Mouse (Mus musculus) liver, adult 2 months (tissue): ENCODE measurements around the gene Cyth4. TPM values are rescaled to one million over a fixed set of nuclear protein-coding genes. Genes with fewer than 3 reads are reported as not detected.

ENCODE experiments used
- DNase-seq: peaks from one replicate; pipeline ENCODE4 v3.0.0-alpha.2; 2011; ENCODE audit warnings: low read depth, low spot score; ENCODE audit errors: extremely low read depth
- H3K27ac ChIP-seq: fragments of 200-500 bp; replicated peaks from 2 replicates; pipeline ENCODE4 v1.5.1; 2012; ENCODE audit warnings: low read depth, mild to moderate bottlenecking, control low read depth, inconsistent platforms, low read length; ENCODE audit not compliant: insufficient read depth
- H3K27me3 ChIP-seq: fragments of 200-500 bp; 2 replicates; pipeline ENCODE4 v1.6.1; 2012; ENCODE audit warnings: mild to moderate bottlenecking, moderate library complexity, low read length, inconsistent platforms; ENCODE audit not compliant: control insufficient read depth, insufficient read depth
- H3K36me3 ChIP-seq: fragments of 200-500 bp; 2 replicates; pipeline ENCODE4 v1.6.1; 2012; ENCODE audit warnings: low read length, inconsistent platforms; ENCODE audit not compliant: control insufficient read depth, insufficient read depth
- H3K4me1 ChIP-seq: fragments of 200-500 bp; 2 replicates; pipeline ENCODE4 v1.6.1; 2011; ENCODE audit warnings: low read length; ENCODE audit not compliant: control insufficient read depth, insufficient read depth
- H3K4me3 ChIP-seq: fragments of 200-500 bp; 2 replicates; pipeline ENCODE4 v1.5.1; 2011; ENCODE audit warnings: low read depth, mild to moderate bottlenecking, control low read depth, low read length, moderate library complexity; ENCODE audit not compliant: insufficient read depth
- H3K79me2 ChIP-seq: fragments of 200-500 bp; 2 replicates; pipeline ENCODE4 v1.6.1; 2012; ENCODE audit warnings: inconsistent platforms, mild to moderate bottlenecking, low read length, moderate library complexity; ENCODE audit not compliant: control insufficient read depth, insufficient read depth
- H3K9ac ChIP-seq: fragments of 200-500 bp; 2 replicates; pipeline ENCODE4 v1.6.1; 2012; ENCODE audit warnings: low read depth, mild to moderate bottlenecking, control low read depth, inconsistent platforms, low read length
- CTCF ChIP-seq: fragments of 200-500 bp; IDR thresholded peaks from 2 replicates; pipeline ENCODE4 v1.5.1; 2011; ENCODE audit warnings: low read depth, low read length, control low read depth
- POLR2A ChIP-seq: fragments of 200-500 bp; IDR thresholded peaks from 2 replicates; pipeline ENCODE4 v1.6.1; 2011; ENCODE audit warnings: low read length, control low read depth; ENCODE audit not compliant: insufficient read depth; ENCODE audit errors: extremely low read depth
- WGBS: fragments of 180-500 bp; shearing (Covaris S2); methylation state at CpG from one replicate; pipeline ENCODE4 v1.1.7; 2018; 5-methylcytosine and 5-hydroxymethylcytosine counted together
- polyA plus RNA-seq: library from polyadenylated mRNA; depleted of rRNA; stranded (reverse); fragments of >200 nt; gene quantifications from 2 replicates; pipeline ENCODE4 v1.2.3, GENCODE M21; 2012
- total RNA-seq: library from RNA; depleted of rRNA; stranded (reverse); fragments of >200 nt; gene quantifications from 2 replicates; pipeline ENCODE4 v1.2.3, GENCODE M21; 2014

The Cyth4 gene
- total and polyA plus RNA-seq, 2 experiments: 4.7 to 5.7 TPM

DNA sequence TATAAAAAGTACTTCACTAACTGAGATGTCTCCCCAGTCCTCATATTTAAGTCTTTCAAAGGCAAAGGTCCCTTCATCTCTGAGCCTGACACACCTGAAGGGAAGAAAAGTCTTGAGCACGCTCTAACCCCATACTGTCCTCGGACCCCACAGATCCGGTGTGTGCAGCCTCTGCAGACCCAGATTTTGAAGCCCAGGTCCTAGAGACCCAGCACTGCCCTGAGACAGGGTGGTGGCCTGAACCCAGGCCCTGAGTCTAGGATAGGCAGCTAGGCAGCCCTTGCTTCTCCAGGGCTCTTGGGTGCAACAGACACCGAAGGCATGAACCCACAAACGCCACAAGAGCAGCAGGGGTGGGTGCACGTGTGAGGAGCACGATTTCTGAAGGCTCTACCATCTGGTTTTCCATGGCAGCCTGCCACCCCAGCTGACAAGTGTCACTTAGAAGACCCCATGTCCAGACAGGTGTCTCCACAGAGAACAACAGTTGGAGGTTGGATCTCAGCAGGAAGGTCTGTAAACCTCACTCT lies 2.9 kb upstream of the Cyth4 start:
- Histone ChIP-seq H3K9ac (no peak overlapping the region), H3K79me2 (no peaks in the 10 kb centered on the region), H3K27me3 (no peaks in the 10 kb centered on the region), H3K27ac (no peak overlapping the region), H3K36me3 (no peaks in the 10 kb centered on the region), H3K4me3 (no peak overlapping the region), H3K4me1 (no peaks in the 10 kb centered on the region)
- DNase-seq: no peak
- 91% methylated on average over 7 of the region's 7 CpGs for WGBS
- TF ChIP-seq POLR2A (no peak), CTCF (no peak)

DNA sequence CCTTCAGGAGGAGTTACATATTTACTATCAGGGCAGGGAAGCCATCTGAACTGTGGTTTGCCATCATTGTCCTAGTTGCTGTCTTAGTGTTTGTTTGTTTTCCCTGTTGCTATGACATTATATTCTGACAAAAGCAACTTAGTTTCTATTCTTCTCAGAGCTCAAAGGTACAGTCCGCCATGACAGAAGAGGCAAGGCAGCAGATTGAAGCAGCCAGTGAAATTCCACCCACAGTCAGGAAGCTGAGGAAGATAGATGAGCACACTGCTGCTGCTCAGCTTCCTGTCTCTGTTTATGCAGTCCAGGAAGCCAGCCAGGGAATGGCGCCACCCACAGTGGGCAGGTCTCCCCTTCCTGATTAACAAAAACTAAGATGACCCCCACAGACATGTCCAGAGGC lies 2.0 kb upstream of the Cyth4 start:
- Histone ChIP-seq H3K27ac (no peak overlapping the region), H3K4me1 (no peaks in the 10 kb centered on the region), H3K9ac (no peak overlapping the region), H3K27me3 (no peaks in the 10 kb centered on the region), H3K79me2 (no peaks in the 10 kb centered on the region), H3K4me3 (no peak overlapping the region), H3K36me3 (no peaks in the 10 kb centered on the region)
- no peak for DNase-seq
- TF ChIP-seq CTCF (no peak), POLR2A (no peak)
- WGBS: 79% methylated on average over 2 of the region's 2 CpGs

DNA sequence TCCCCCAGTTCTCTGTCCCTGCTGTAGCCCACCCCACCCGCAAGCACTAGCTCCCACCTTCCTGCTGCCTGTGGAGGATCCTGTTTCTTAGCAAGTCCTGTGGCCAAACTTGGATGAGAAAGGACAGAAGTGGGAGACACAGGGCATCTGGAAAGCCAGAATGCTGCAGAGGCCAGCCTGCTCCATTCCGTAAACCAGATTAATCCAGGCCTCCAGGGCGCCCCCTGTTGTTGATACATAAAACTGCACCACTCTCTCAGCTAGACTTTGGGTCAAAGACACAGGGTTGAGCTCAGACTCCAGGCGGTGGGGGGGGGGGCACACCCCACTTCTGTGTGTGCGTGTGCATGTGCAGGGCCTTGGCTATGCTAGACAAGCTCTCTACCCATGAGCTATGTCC lies 1.4 kb upstream of the Cyth4 start:
- no peak for DNase-seq
- Histone ChIP-seq H3K36me3 (no peaks in the 10 kb centered on the region), H3K79me2 (no peaks in the 10 kb centered on the region), H3K27ac (no peak overlapping the region), H3K4me3 (no peak overlapping the region), H3K9ac (no peak overlapping the region), H3K4me1 (no peaks in the 10 kb centered on the region), H3K27me3 (no peaks in the 10 kb centered on the region)
- 76% methylated on average over 5 of the region's 5 CpGs for WGBS
- TF ChIP-seq POLR2A: no peak
- TF ChIP-seq CTCF: 0 out of 2 replicates have a peak, but pooled peaks have one; percentile 17

DNA sequence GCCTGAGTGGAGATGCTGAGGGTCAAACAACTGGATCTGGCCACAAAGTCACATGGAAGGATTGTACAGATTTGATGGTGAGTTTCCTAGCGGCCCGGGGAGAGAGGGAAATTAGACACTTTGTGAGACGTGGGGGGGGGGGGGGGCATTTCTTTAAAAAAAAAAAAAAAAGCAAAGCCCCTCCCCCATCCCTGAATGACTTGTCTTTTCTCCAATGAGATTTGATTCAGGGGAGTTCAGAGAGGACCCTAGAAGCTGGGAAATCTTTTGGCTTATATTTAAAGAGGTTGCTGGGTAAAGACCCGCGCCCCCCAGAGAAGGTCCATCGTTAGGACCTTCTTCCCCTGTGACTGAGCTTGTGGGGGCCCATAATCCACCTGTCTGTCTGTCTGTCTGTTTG lies 343 bp upstream of the Cyth4 start:
- WGBS: 80% methylated on average over 6 of the region's 6 CpGs
- Histone ChIP-seq H3K4me3 (no peak overlapping the region), H3K27ac (peak overlapping the region; percentile 14; the same call in 1 of the 2 replicates), H3K4me1 (no peaks in the 10 kb centered on the region), H3K79me2 (no peaks in the 10 kb centered on the region), H3K9ac (no peak overlapping the region), H3K36me3 (no peaks in the 10 kb centered on the region), H3K27me3 (no peaks in the 10 kb centered on the region)
- TF ChIP-seq CTCF (no peak), POLR2A (no peak)
- no peak for DNase-seq

GRCm38 (mm10) chr15:78597729-78598128 lies 882 bp downstream of the Cyth4 start:
- DNase-seq: no peak
- peak overlapping the region; percentile 16; the same call in 1 of the 2 replicates for H3K4me3 ChIP-seq
- no peaks in the 10 kb centered on the region for H3K4me1 ChIP-seq
- H3K27ac ChIP-seq: peak overlapping the region; percentile 12; the same call in 1 of the 2 replicates
- H3K27me3 ChIP-seq: no peaks in the 10 kb centered on the region
- TF ChIP-seq CTCF (no peak), POLR2A (no peak)
- 77% methylated on average over 4 of the region's 4 CpGs for WGBS
- H3K9ac ChIP-seq: no peak overlapping the region
- no peaks in the 10 kb centered on the region for H3K36me3 ChIP-seq
- H3K79me2 ChIP-seq: no peaks in the 10 kb centered on the region

DNA sequence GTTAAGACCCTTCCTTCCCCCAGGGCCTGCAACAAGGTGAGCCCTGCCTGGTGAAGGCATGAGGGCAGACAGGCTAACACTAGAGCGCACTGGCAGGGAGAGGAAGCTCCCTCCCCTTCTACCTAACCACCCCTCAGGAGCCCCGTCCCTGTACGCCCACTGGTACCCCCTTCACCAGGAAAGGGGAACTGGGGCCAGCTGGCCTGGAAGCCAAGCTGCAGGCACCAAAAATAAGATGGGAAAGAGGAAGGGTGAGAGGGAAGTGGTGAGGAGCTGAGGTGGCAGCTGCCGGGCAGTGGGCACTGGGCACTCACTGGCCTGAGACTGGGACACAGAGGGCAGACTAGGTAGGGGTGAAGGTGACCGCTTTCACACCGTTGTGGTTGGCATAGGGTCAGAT lies 2.3 kb downstream of the Cyth4 start:
- Histone ChIP-seq H3K36me3 (no peaks in the 10 kb centered on the region), H3K4me3 (peak overlapping the region; percentile 21), H3K9ac (peak overlapping the region; percentile 31; the same call in 1 of the 2 replicates), H3K4me1 (no peaks in the 10 kb centered on the region), H3K27ac (0 out of 2 replicates have a peak overlapping the region, but pooled peaks have one; percentile 22), H3K79me2 (no peaks in the 10 kb centered on the region), H3K27me3 (no peaks in the 10 kb centered on the region)
- no peak for DNase-seq
- TF ChIP-seq POLR2A: no peak
- no peak for TF ChIP-seq CTCF
- WGBS: 81% methylated on average over 6 of the region's 6 CpGs
